Mouse (Mus musculus): Measurements from ENCODE around the gene Mast4. TPM values are rescaled to one million over a fixed set of nuclear protein-coding genes. Genes with fewer than 3 reads are reported as not detected.
A peak's percentile ranks its signal among the peaks of the same experiment; 100 is the strongest.

The Mast4 gene
- polyA plus RNA-seq, 1 experiment: 51.8 TPM

DNA sequence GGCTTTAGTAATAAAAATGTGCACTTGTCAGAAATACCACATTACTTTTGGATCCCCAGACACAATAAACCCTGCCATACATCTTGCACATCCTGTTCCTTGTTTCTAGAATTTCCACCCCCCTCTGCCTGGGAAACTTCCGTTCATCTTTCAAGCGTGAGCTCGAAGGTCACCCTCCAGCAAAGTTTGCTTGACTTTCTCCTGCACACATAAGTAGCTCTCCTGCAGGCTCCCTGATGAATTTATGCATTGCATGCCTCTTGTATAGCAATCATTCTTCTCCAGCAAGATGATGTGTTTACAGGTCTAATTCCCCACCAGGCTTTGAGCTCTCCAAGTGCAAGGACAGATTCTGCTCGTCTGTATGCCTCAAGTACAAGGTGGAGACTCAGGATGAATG lies 415.7 kb downstream of the Mast4 start:
- H3K27ac ChIP-seq (ENCODE audit: insufficient read depth, low read length): no peak overlapping the region
- no peak overlapping the region for H3K4me3 ChIP-seq (ENCODE audit: insufficient read depth, low read length)
- TF ChIP-seq POLR2A (IDR thresholded peaks at IDR 0.05; ENCODE audit: low read depth, low read length) (no peak), CTCF (IDR thresholded peaks at IDR 0.05; ENCODE audit: borderline replicate concordance, insufficient read depth, low read length) (no peak)
- peaks cover 3% of the 10 kb centered on the region; the same call in 1 of the 2 replicates for H3K4me1 ChIP-seq (ENCODE audit: control insufficient read depth, insufficient read depth, low read length)

DNA sequence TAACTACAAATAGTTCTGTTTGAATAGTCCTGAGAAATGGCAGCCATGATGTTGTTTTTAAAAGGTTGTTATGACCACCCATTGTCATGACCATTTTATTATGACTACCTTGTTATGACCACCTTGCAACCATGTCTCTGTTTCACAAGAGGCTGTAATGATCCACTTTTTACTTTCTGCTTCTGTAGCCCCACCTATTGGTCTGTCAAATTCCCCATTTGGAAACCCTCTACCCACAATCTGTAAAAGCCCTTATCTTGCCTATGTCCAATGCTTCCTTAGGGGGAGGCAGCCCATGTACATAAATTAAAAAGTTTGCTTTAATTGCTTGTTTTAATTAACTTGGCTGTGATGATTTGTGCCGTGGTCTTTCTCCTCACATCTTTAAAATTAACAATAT lies 419.0 kb downstream of the Mast4 start:
- Histone ChIP-seq H3K27ac (ENCODE audit: insufficient read depth, low read length) (no peak overlapping the region), H3K4me3 (ENCODE audit: insufficient read depth, low read length) (no peak overlapping the region), H3K4me1 (ENCODE audit: control insufficient read depth, insufficient read depth, low read length) (peaks cover 3% of the 10 kb centered on the region; the same call in 1 of the 2 replicates)
- TF ChIP-seq POLR2A (IDR thresholded peaks at IDR 0.05; ENCODE audit: low read depth, low read length) (no peak), CTCF (IDR thresholded peaks at IDR 0.05; ENCODE audit: borderline replicate concordance, insufficient read depth, low read length) (no peak)

DNA sequence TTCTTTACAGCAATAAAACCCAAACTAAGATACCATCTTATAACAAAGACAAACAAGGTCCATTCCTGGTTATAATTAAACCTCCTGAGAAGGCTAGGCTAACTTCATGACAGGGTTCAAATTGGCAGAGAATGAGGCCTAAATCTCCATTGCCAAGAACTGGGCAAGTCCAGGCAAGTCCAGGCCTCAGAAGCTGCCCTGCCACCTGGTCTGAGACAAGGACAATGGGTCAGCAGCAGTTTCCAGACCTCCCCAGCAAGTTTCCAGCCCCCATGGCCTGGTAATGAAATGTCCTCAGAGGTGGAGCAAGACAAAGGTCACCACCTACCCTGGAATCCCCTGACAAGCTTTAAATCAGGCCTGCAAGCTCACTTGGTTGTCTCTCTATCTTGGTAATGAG lies 419.5 kb downstream of the Mast4 start:
- H3K4me3 ChIP-seq (ENCODE audit: insufficient read depth, low read length): no peak overlapping the region
- H3K4me1 ChIP-seq (ENCODE audit: control insufficient read depth, insufficient read depth, low read length): peaks cover 3% of the 10 kb centered on the region; the same call in 1 of the 2 replicates
- H3K27ac ChIP-seq (ENCODE audit: insufficient read depth, low read length): no peak overlapping the region; the same call in 1 of the 2 replicates
- TF ChIP-seq CTCF (IDR thresholded peaks at IDR 0.05; ENCODE audit: borderline replicate concordance, insufficient read depth, low read length): no peak
- TF ChIP-seq POLR2A (IDR thresholded peaks at IDR 0.05; ENCODE audit: low read depth, low read length): no peak

DNA sequence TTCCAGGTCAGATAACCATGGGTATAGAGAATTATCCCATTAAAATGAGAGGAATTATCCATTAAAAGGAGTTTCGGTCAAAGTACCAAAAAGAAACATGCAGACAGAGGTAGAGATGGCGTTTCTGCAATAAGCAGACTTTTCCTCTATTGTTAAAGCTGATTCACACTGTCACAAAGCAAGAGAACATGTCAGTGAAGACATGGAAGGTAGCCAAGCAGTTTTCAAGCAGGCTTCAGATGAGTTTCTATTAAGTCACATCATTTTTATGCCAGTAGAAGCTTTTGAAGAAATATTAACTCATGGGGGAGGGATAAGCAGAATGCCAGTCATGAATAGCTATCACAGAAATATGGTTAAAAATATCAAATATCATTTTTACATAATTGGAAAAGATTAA lies 420.4 kb downstream of the Mast4 start:
- H3K4me1 ChIP-seq (ENCODE audit: control insufficient read depth, insufficient read depth, low read length): peaks cover 3% of the 10 kb centered on the region; the same call in 1 of the 2 replicates
- no peak for TF ChIP-seq POLR2A (IDR thresholded peaks at IDR 0.05; ENCODE audit: low read depth, low read length)
- no peak for TF ChIP-seq CTCF (IDR thresholded peaks at IDR 0.05; ENCODE audit: borderline replicate concordance, insufficient read depth, low read length)
- no peak overlapping the region for H3K4me3 ChIP-seq (ENCODE audit: insufficient read depth, low read length)
- H3K27ac ChIP-seq (ENCODE audit: insufficient read depth, low read length): no peak overlapping the region

DNA sequence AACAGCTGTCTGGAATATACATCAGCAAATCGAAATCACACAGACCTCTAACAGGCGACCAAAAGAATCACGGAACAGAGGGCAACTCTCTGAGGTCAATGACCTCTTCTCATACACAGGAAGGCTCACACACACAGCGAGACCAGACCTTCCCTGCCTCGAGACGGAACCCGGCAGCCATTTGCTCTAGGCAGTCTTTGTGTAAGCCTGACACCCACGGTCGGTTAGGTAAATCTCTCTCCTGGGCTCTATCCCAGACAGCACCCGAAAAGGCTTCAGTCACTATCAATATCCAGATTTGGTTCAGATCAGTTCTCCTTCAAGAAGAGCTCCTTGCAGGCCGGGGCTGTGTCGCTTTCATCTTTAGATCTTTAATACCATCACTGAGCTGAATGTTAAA lies 421.4 kb downstream of the Mast4 start:
- TF ChIP-seq POLR2A (IDR thresholded peaks at IDR 0.05; ENCODE audit: low read depth, low read length): no peak
- no peak for TF ChIP-seq CTCF (IDR thresholded peaks at IDR 0.05; ENCODE audit: borderline replicate concordance, insufficient read depth, low read length)
- Histone ChIP-seq H3K4me3 (ENCODE audit: insufficient read depth, low read length) (no peak overlapping the region), H3K27ac (ENCODE audit: insufficient read depth, low read length) (no peak overlapping the region), H3K4me1 (ENCODE audit: control insufficient read depth, insufficient read depth, low read length) (no peaks in the 10 kb centered on the region; the same call in 1 of the 2 replicates)

DNA sequence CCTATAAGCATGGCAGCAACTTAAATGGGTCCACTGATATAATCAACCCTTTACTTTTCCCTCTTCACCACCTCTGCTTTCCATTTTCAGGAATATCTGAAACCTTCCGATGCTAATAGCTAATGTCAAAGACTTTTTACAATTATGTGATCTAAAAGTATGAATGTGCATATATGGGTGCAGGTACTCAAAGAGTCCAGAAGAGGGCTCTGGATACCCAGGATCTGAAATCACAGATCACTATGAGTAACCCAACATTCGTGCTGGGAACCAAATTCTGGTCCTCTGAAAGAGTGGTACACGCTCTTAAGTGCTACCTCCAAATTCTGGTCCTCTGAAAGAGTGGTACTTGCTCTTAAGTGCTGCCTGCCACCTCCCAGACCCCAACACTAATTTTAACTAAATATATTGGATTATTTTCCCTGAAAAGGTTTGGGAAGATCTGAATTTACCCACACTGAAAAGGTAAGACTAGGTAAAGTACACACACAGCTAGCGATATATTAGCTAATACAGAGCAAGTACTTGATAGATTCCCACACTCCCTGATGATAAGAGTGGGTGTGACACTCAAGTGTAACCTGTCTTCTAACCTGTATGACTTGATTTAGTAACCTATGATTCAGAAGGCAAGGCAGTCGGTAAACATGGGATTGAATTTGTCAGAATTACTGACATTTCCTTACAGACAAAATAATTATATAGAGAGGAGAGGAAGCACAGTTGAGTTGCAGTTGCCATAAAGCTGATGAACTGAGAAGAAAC lies 424.5 kb downstream of the Mast4 start:
- no peak overlapping the region for H3K4me3 ChIP-seq (ENCODE audit: insufficient read depth, low read length)

DNA sequence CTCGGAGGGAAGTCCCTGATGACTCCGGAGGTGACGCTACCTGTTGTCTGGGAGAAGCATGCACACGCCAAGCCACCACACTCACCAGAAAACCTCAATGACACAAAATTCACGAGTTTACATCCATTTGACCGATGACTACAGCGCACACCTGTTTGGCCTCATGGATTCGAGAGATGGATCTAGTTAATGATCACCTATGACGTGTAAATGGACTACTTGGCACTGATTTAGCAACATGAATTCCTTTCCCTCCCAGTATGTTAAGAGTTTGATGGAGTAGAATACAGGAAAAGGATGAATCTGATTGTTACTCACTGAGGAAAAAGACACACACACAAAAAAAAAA lies 427.7 kb downstream of the Mast4 start:
- TF ChIP-seq POLR2A (IDR thresholded peaks at IDR 0.05; ENCODE audit: low read depth, low read length): no peak
- Histone ChIP-seq H3K27ac (ENCODE audit: insufficient read depth, low read length) (peak overlapping the region; percentile 95), H3K4me3 (ENCODE audit: insufficient read depth, low read length) (peak overlapping the region; percentile 99), H3K4me1 (ENCODE audit: control insufficient read depth, insufficient read depth, low read length) (peaks cover 6% of the 10 kb centered on the region; the same call in 1 of the 2 replicates)

More for the DNA sequence above, 424.5 kb downstream of the Mast4 start:
- Histone ChIP-seq H3K27ac (ENCODE audit: insufficient read depth, low read length) (no peak overlapping the region), H3K4me1 (ENCODE audit: control insufficient read depth, insufficient read depth, low read length) (no peaks in the 10 kb centered on the region; the same call in 1 of the 2 replicates)
- no peak for TF ChIP-seq POLR2A (IDR thresholded peaks at IDR 0.05; ENCODE audit: low read depth, low read length)
- no peak for TF ChIP-seq CTCF (IDR thresholded peaks at IDR 0.05; ENCODE audit: borderline replicate concordance, insufficient read depth, low read length)

DNA sequence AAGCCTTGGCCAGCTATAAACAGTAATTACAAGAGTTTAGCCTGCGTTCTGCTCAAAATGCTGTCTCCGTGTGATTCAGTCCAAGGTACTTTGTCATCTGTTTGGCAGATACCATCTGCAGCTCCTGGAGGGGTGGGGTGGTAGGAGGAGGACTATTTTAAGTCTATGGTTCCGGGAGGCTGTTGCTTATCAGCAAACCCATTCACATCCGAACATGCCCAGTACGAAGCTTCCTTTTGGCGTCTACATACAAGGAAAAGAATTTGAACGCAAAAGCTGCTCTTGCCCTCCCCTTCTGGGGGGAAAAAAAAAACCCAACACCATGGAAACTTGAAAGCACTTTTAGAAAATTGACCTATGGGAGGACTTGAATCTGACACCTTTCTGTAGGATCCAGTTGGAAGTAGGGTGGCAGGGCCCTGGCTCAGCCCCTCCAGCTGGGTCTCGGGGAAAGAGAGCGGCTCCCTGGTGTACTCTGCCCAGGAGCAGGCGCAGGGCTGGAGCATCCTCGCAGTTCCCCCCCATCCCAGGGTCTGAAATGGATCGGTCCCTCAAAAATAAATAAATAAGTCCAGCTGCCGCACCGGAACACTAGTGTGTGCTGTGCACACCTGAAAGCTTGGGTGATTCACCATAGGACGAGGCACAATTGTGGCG lies 428.2 kb downstream of the Mast4 start:
- Histone ChIP-seq H3K27ac (ENCODE audit: insufficient read depth, low read length) (peak overlapping the region; percentile 95), H3K4me3 (ENCODE audit: insufficient read depth, low read length) (peak overlapping the region; percentile 99), H3K4me1 (ENCODE audit: control insufficient read depth, insufficient read depth, low read length) (peaks cover 8% of the 10 kb centered on the region; the same call in 1 of the 2 replicates)
- no peak for TF ChIP-seq CTCF (IDR thresholded peaks at IDR 0.05; ENCODE audit: borderline replicate concordance, insufficient read depth, low read length)
- TF ChIP-seq POLR2A (IDR thresholded peaks at IDR 0.05; ENCODE audit: low read depth, low read length): peak; percentile 87

DNA sequence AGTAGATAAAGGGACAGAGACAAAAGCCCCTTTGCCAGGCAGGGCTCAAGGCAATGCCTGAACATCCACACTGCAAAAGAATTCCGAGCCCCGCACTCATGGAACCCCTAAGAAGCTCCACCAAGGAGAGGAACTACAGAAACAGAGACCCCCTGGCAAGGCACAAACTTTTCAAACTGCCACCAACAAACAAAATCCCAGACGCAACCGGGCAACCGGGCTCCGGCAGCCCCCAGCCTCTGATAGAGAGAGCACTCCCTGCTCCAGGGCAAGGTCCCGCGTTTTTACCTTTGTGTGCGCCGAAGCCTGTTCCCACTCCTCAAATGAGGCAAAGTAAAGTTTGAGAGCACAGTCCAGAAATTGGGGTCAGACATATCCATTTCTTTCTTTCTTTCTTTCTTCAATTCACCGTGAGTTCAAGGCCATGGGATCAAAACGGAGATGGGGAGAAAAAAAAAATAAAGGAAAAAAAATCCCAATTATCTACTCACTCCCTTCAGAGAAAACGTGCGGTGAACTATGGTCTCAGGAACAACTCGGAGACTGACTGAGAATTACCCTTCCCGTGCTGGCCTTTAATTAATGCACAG lies 428.8 kb downstream of the Mast4 start:
- peak overlapping the region; percentile 99 for H3K4me3 ChIP-seq (ENCODE audit: insufficient read depth, low read length)
- H3K4me1 ChIP-seq (ENCODE audit: control insufficient read depth, insufficient read depth, low read length): peaks cover 14% of the 10 kb centered on the region
- peak overlapping the region; percentile 95 for H3K27ac ChIP-seq (ENCODE audit: insufficient read depth, low read length)
- TF ChIP-seq POLR2A (IDR thresholded peaks at IDR 0.05; ENCODE audit: low read depth, low read length): no peak
- no peak for TF ChIP-seq CTCF (IDR thresholded peaks at IDR 0.05; ENCODE audit: borderline replicate concordance, insufficient read depth, low read length)

DNA sequence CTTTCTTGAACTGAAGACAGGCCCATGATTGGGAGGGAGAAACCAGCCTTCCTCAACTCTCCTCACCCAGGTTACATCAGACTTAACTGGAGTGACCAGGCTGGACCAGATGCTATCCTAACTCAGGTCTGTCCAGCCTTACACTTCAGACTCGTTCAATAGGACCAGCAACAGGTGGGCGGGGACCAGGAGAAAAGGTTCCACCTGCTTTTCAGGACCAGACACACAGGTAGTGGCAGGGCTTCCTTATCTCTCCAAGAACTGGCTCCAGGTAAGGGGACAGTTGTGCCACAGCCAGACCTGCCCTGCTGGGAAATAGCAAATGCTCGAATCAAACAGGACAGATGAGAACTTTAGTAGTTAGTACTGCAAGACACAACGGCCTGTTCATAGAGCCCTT lies 430.6 kb downstream of the Mast4 start:
- no peak for TF ChIP-seq CTCF (IDR thresholded peaks at IDR 0.05; ENCODE audit: borderline replicate concordance, insufficient read depth, low read length)
- no peak for TF ChIP-seq POLR2A (IDR thresholded peaks at IDR 0.05; ENCODE audit: low read depth, low read length)
- no peak overlapping the region for H3K27ac ChIP-seq (ENCODE audit: insufficient read depth, low read length)
- H3K4me3 ChIP-seq (ENCODE audit: insufficient read depth, low read length): peak overlapping the region; percentile 83
- H3K4me1 ChIP-seq (ENCODE audit: control insufficient read depth, insufficient read depth, low read length): peaks cover 20% of the 10 kb centered on the region
